Mouse (Mus musculus) liver, postnatal 0 days (tissue): ENCODE measurements around the gene Drg1. TPM values are rescaled to one million over a fixed set of nuclear protein-coding genes. Genes with fewer than 3 reads are reported as not detected.

Source experiments
- ATAC-seq: fragments of 200-750 bp; cut with Nextera tagmentation; 2 replicates; pipeline ENCODE4 v1.8.0; 2017; ENCODE audit warnings: mild to moderate bottlenecking, moderate library complexity
- DNase-seq: peaks from one replicate; pipeline ENCODE4 v3.0.0-alpha.2; 2016
- H3K27ac ChIP-seq: fragments of 300-500 bp; sonication (generic); 2 replicates; pipeline ENCODE4 v1.5.1; 2014; ENCODE audit warnings: antibody characterized with exemption, moderate library complexity, mild to moderate bottlenecking, low read depth
- H3K27me3 ChIP-seq: fragments of 300-500 bp; sonication (generic); 2 replicates; pipeline ENCODE4 v1.6.1; 2014; ENCODE audit warnings: low read length, control low read depth, mixed read lengths; ENCODE audit not compliant: insufficient read depth
- H3K36me3 ChIP-seq: fragments of 300-500 bp; sonication (generic); replicated peaks from 2 replicates; pipeline ENCODE4 v1.6.1; 2014; ENCODE audit warnings: mild to moderate bottlenecking, control low read depth, low read length, moderate library complexity, mixed read lengths; ENCODE audit not compliant: insufficient read depth
- H3K4me1 ChIP-seq: fragments of 300-500 bp; sonication (generic); 2 replicates; pipeline ENCODE4 v1.6.1; 2014; ENCODE audit warnings: antibody characterized with exemption, mild to moderate bottlenecking, control low read depth; ENCODE audit not compliant: insufficient read depth
- H3K4me2 ChIP-seq: fragments of 300-500 bp; sonication (generic); 2 replicates; pipeline ENCODE4 v1.6.1; 2014; ENCODE audit warnings: low read depth, mild to moderate bottlenecking, low read length, moderate library complexity, mixed read lengths
- H3K4me3 ChIP-seq: fragments of 300-500 bp; sonication (generic); 2 replicates; pipeline ENCODE4 v1.5.1; 2014; ENCODE audit warnings: low read depth, low read length
- H3K9ac ChIP-seq: fragments of 300-500 bp; sonication (generic); replicated peaks from 2 replicates; pipeline ENCODE4 v1.6.1; 2014; ENCODE audit warnings: mild to moderate bottlenecking, moderate library complexity
- H3K9me3 ChIP-seq: fragments of 300-500 bp; sonication (generic); 2 replicates; pipeline ENCODE4 v1.6.1; 2016; ENCODE audit warnings: mild to moderate bottlenecking, control low read depth, low read length, mixed read lengths
- CTCF ChIP-seq: sonication (generic); IDR thresholded peaks from 2 replicates; pipeline ENCODE4 v1.5.1; 2016; ENCODE audit warnings: antibody characterized with exemption, low read depth
- EP300 ChIP-seq: IDR thresholded peaks from 2 replicates; pipeline ENCODE4 v1.6.1; 2016; ENCODE audit warnings: antibody characterized with exemption, low read depth, mild to moderate bottlenecking
- WGBS: fragments of 180-500 bp; shearing (Covaris S2); extraction: QIAGEN DNeasy Blood & Tissue Kit; methylation state at CpG from one replicate; pipeline ENCODE4 v1.1.7; 2014; ENCODE audit not compliant: insufficient replicate concordance; 5-methylcytosine and 5-hydroxymethylcytosine counted together
- polyA plus RNA-seq: library from polyadenylated mRNA; unstranded; fragments of >200 nt; fragmentation: Nextera tagmentation; extraction: Ambion mirVana; gene quantifications from 2 replicates; pipeline ENCODE4 v1.2.1, GENCODE M21; 2015

Drg1 gene
- polyA plus RNA-seq, 1 experiment from 2014 or later = 84.7 TPM

DNA sequence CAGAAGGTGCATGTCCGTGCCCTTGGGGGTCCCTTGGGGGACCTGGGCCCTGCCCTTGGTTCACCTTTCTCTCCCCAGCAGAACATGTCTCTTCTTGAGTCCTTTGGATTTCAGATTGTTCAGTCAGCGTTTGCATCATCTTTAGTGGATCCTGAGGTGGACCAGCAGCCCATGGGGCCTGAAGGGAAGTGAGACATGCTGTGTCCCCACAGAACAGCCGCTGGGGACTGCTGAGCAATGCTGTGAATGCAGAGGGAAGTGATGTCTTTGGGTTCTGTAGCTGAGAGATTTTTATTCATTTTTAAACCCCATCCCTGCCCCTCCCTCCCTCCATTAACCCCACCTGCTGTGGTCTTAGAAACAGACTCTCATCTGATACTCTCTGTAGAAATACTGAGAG lies 41.7 kb upstream of the Drg1 start:
- Histone ChIP-seq H3K27me3 (no peaks in the 10 kb centered on the region), H3K9me3 (no peaks in the 10 kb centered on the region), H3K4me3 (no peak overlapping the region), H3K9ac (no peak overlapping the region), H3K36me3 (peaks cover 56% of the 10 kb centered on the region), H3K4me2 (no peak overlapping the region), H3K4me1 (peaks cover 2% of the 10 kb centered on the region), H3K27ac (no peak overlapping the region)
- ATAC-seq (no peak), DNase-seq (no peak)
- TF ChIP-seq CTCF (no peak), EP300 (no peak)
- WGBS = 66% methylated on average over 3 of the region's 3 CpGs

DNA sequence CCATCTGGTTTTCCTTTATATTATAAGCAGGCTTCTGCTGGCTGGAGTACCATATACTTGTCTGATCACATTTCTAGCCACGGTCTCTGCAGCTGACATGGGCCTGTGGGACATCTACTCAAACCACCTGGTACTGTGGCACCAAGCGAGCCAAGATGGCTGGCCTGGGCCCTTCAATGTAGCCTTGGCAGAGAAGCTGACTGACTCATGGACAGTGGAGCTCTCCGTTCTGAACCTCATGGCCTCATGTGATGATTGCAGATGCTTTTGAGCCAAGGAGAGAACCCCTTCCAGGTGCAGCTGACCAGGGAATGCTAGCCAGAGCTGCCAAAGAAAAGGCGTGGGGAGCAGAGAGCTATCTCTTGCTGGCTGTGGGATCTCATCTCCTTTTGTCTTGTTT lies 39.6 kb upstream of the Drg1 start:
- Histone ChIP-seq H3K9me3 (no peaks in the 10 kb centered on the region), H3K27ac (no peak overlapping the region), H3K36me3 (peaks cover 64% of the 10 kb centered on the region), H3K4me1 (no peaks in the 10 kb centered on the region; the same call in 1 of the 2 replicates), H3K27me3 (no peaks in the 10 kb centered on the region), H3K4me3 (no peak overlapping the region), H3K4me2 (no peak overlapping the region), H3K9ac (no peak overlapping the region)
- ATAC-seq (no peak), DNase-seq (no peak)
- no peak for TF ChIP-seq EP300
- TF ChIP-seq CTCF = no peak
- WGBS = 84% methylated on average over 4 of the region's 4 CpGs

DNA sequence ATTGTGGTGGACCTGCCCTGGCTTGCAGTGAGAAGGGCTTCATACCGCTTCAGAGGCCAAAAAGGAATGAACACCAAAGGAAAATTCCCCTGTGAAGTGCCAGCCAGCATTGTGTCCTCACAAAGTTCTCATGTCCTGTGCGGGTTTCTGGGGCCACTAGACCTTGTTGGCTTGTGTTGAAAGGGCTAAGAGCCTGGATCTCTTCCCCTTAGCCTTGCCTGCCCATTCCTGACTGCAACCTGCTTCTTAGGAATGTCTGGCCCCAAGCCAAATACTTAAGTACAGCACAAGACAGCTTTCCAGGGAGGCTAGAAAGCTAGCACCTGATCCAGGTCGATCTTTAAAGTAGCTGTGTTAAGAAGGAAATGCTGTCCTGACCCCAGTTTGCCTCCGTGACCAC lies 36.6 kb upstream of the Drg1 start:
- 72% methylated on average over 4 of the region's 4 CpGs for WGBS
- TF ChIP-seq EP300 (no peak), CTCF (no peak)

DNA sequence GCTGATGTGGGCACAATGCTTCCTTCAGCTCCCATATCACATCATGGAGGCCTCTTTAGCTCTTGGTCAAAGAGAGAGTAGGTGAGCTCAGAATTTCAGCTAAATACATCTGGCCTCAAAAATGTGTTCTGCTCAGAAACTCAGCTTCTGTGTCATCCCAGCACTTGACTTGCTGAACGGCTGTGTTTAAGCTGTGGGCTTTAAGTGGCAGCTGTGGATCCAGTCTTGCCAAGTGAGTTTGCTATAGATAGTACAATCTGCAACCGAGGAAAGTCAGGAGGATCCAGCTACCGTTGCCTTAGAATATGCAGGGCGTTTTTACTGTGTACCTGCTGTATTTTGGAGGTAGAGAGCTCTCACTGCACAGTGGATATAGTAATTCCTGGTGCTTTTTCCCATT lies 36.2 kb upstream of the Drg1 start:
- no peak overlapping the region for H3K4me3 ChIP-seq
- H3K27ac ChIP-seq = no peak overlapping the region
- H3K9ac ChIP-seq = no peak overlapping the region
- no peaks in the 10 kb centered on the region for H3K27me3 ChIP-seq
- TF ChIP-seq CTCF = no peak
- TF ChIP-seq EP300 = no peak
- H3K4me2 ChIP-seq = no peak overlapping the region
- 81% methylated on average over 4 of the region's 4 CpGs for WGBS
- no peaks in the 10 kb centered on the region for H3K9me3 ChIP-seq
- no peaks in the 10 kb centered on the region for H3K4me1 ChIP-seq
- H3K36me3 ChIP-seq = peaks cover 68% of the 10 kb centered on the region
- no peak for ATAC-seq
- no peak for DNase-seq

More for the DNA sequence above, 36.6 kb upstream of the Drg1 start:
- Histone ChIP-seq H3K27ac (no peak overlapping the region), H3K9me3 (no peaks in the 10 kb centered on the region), H3K4me2 (no peak overlapping the region), H3K4me3 (no peak overlapping the region), H3K4me1 (no peaks in the 10 kb centered on the region), H3K36me3 (peaks cover 68% of the 10 kb centered on the region), H3K27me3 (no peaks in the 10 kb centered on the region), H3K9ac (no peak overlapping the region)
- DNase-seq (no peak), ATAC-seq (no peak)

DNA sequence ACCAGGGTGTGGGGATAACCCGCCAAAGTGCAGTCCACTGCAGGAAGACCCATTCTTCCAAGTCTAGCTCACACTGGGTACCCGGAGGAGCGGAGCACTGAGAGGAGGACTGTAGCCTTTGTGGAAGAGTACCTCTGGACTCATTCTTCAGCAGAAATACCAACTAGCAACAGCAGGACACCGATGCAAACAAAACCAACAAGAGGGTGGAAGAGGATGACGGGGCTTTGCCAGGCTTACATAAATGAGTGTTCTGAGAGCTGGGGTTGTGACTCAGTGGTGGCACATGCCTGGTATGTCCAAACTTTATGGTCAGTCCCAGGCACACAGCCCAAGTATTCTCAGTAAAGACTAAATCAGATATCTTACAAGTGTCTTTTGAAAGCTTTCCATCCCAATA lies 34.9 kb upstream of the Drg1 start:
- ATAC-seq (no peak), DNase-seq (no peak)
- no peak for TF ChIP-seq CTCF
- TF ChIP-seq EP300 = no peak
- Histone ChIP-seq H3K27me3 (no peaks in the 10 kb centered on the region), H3K9me3 (no peaks in the 10 kb centered on the region), H3K4me2 (no peak overlapping the region), H3K36me3 (peaks cover 68% of the 10 kb centered on the region), H3K4me3 (no peak overlapping the region), H3K4me1 (no peaks in the 10 kb centered on the region), H3K27ac (no peak overlapping the region), H3K9ac (no peak overlapping the region)
- 91% methylated on average over 5 of the region's 5 CpGs for WGBS

DNA sequence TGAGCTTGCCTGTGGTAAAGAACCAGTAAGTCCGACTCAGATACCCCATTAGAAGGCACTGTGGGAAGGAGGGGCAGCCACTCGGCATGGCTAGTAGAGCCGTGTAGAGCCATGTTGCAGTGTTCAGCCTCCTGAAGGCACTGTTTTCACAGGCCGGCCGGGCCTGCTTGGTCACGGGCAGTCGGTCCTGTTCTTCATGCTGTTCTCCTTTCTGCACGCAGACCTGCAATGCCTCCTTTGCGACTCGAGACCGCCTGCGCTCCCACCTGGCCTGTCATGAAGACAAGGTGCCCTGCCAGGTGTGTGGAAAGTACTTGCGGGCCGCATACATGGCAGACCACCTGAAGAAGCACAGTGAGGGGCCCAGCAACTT lies 32.6 kb upstream of the Drg1 start:
- H3K9me3 ChIP-seq = no peaks in the 10 kb centered on the region
- peaks cover 73% of the 10 kb centered on the region for H3K36me3 ChIP-seq
- H3K27ac ChIP-seq = peak overlapping the region; percentile 4; the same call in 1 of the 2 replicates
- DNase-seq = no peak
- 88% methylated on average over 14 of the region's 14 CpGs for WGBS
- ATAC-seq = no peak
- H3K9ac ChIP-seq = no peak overlapping the region
- no peak overlapping the region for H3K4me2 ChIP-seq
- no peak for TF ChIP-seq CTCF
- no peak for TF ChIP-seq EP300
- H3K27me3 ChIP-seq = no peaks in the 10 kb centered on the region
- H3K4me3 ChIP-seq = no peak overlapping the region
- peaks cover 6% of the 10 kb centered on the region for H3K4me1 ChIP-seq
